Mouse (Mus musculus) embryonic facial prominence, embryonic 15.5 days (tissue): ENCODE results near the gene Boc. TPM values are rescaled to one million over a fixed set of nuclear protein-coding genes. Genes with fewer than 3 reads are reported as not detected.

Source experiments
- ATAC-seq: fragments of 200-750 bp; cut with Nextera tagmentation; 2 replicates; pipeline ENCODE4 v1.8.0; 2017; ENCODE audit warnings: low read depth, moderate TSS enrichment; ENCODE audit not compliant: insufficient number of reproducible peaks, low FRiP score, low TSS enrichment
- H3K27ac ChIP-seq: fragments of 300-500 bp; sonication (generic); replicated peaks from 2 replicates; pipeline ENCODE4 v1.5.1; 2015; ENCODE audit warnings: mild to moderate bottlenecking, inconsistent platforms
- H3K27me3 ChIP-seq: fragments of 300-500 bp; sonication (generic); 2 replicates; pipeline ENCODE4 v1.6.1; 2015; ENCODE audit warnings: inconsistent platforms
- H3K36me3 ChIP-seq: fragments of 300-500 bp; sonication (generic); 2 replicates; pipeline ENCODE4 v1.6.1; 2015; ENCODE audit warnings: mild to moderate bottlenecking, inconsistent platforms
- H3K4me1 ChIP-seq: fragments of 300-500 bp; sonication (generic); 2 replicates; pipeline ENCODE4 v1.6.1; 2015; ENCODE audit warnings: inconsistent platforms
- H3K4me2 ChIP-seq: fragments of 300-500 bp; sonication (generic); replicated peaks from 2 replicates; pipeline ENCODE4 v1.6.1; 2015; ENCODE audit warnings: mild to moderate bottlenecking, inconsistent platforms
- H3K4me3 ChIP-seq: fragments of 300-500 bp; sonication (generic); replicated peaks from 2 replicates; pipeline ENCODE4 v1.5.1; 2015; ENCODE audit warnings: mild to moderate bottlenecking, inconsistent platforms
- H3K9ac ChIP-seq: fragments of 300-500 bp; sonication (generic); 2 replicates; pipeline ENCODE4 v1.6.1; 2015; ENCODE audit warnings: inconsistent platforms
- H3K9me3 ChIP-seq: fragments of 300-500 bp; sonication (generic); replicated peaks from 2 replicates; pipeline ENCODE4 v1.6.1; 2016; ENCODE audit warnings: inconsistent platforms
- WGBS: fragments of 180-500 bp; shearing (Covaris S2); methylation state at CpG from one replicate; pipeline ENCODE4 v1.1.7; 2015; 5-methylcytosine and 5-hydroxymethylcytosine counted together
- polyA plus RNA-seq: library from polyadenylated mRNA; unstranded; fragments of >200 nt; fragmentation: Nextera tagmentation; extraction: Ambion mirVana; gene quantifications from 2 replicates; pipeline ENCODE4 v1.2.1, GENCODE M21; 2015

The Boc gene
- polyA plus RNA-seq, 1 experiment from 2014 or later = 49.1 TPM

DNA sequence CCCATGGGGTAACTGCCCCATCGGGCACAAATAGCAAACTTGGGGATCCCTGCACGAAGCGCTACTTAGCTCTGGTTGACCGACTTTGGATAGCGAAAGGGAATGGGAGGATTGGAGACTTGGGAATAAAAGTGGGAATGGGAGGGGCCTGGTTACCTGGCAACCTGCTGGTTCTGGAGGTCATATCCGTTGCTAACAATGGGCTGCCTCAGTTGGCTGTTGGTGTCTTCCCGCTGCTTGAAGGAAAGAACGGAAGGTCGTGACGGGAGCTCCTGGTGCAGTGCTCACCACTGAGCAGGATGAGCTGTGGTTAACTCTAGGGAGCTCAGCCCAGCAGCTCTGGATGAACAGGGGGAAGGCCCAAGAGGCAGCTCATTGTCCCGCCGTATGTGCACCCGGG is 71.5 kb downstream of the Boc start:
- Histone ChIP-seq H3K4me2 (no peak overlapping the region), H3K9me3 (no peaks in the 10 kb centered on the region), H3K9ac (no peak overlapping the region), H3K36me3 (peaks cover 77% of the 10 kb centered on the region), H3K27ac (no peak overlapping the region), H3K27me3 (no peaks in the 10 kb centered on the region), H3K4me3 (no peak overlapping the region), H3K4me1 (peaks cover 10% of the 10 kb centered on the region; the same call in 1 of the 2 replicates)
- ATAC-seq = no peak
- WGBS = 87% methylated on average over 13 of the region's 13 CpGs

DNA sequence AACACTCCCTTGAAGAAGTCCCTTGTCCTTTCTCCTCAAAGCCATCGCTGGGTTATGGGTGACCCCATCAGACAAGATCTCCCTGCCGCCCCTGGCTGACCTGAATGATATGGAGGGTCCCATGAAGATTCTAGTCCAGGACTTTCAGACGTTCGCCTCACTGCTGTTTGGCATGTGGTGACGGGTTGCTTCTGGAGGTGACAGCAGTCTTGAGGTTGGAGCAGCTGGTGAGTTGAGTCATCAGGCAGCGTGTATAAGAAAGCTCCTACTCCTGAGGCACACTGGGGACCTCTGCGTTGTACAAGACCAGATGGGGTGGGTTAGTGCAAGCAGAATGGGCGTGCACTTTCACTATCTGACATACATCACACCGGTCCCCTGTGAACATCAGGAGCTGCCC is 72.1 kb downstream of the Boc start:
- WGBS = 77% methylated on average over 9 of the region's 9 CpGs
- H3K4me2 ChIP-seq = no peak overlapping the region
- H3K9ac ChIP-seq = no peak overlapping the region
- peaks cover 10% of the 10 kb centered on the region; the same call in 1 of the 2 replicates for H3K4me1 ChIP-seq
- H3K36me3 ChIP-seq = peaks cover 71% of the 10 kb centered on the region
- H3K27ac ChIP-seq = peak overlapping the region; percentile 40
- ATAC-seq = no peak
- H3K4me3 ChIP-seq = no peak overlapping the region
- H3K9me3 ChIP-seq = no peaks in the 10 kb centered on the region
- no peaks in the 10 kb centered on the region for H3K27me3 ChIP-seq

DNA sequence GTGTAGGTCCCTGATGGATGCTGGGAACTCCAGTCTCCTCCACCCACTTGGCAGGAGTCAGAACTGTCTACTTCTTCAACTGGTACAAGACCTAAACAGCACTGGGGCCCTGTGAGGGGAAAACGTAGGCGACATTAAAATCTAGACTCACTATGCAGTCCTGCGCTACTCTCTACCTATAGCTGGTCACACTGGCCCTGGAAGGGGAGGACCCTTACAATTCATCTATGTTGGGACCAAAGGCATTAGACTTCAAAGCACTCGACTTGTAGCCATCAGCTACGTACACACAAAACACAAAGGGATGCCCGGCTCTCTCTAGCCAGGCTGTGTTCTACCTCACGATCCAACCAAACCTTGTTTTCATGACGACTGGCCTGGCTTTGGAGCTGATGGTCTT is 73.0 kb downstream of the Boc start:
- no peaks in the 10 kb centered on the region for H3K9me3 ChIP-seq
- ATAC-seq = no peak
- WGBS = 82% methylated on average over 8 of the region's 8 CpGs
- H3K27me3 ChIP-seq = no peaks in the 10 kb centered on the region
- no peak overlapping the region for H3K9ac ChIP-seq
- H3K36me3 ChIP-seq = peaks cover 62% of the 10 kb centered on the region
- peaks cover 18% of the 10 kb centered on the region for H3K4me1 ChIP-seq
- no peak overlapping the region for H3K4me3 ChIP-seq
- no peak overlapping the region for H3K4me2 ChIP-seq
- H3K27ac ChIP-seq = peak overlapping the region; percentile 40

DNA sequence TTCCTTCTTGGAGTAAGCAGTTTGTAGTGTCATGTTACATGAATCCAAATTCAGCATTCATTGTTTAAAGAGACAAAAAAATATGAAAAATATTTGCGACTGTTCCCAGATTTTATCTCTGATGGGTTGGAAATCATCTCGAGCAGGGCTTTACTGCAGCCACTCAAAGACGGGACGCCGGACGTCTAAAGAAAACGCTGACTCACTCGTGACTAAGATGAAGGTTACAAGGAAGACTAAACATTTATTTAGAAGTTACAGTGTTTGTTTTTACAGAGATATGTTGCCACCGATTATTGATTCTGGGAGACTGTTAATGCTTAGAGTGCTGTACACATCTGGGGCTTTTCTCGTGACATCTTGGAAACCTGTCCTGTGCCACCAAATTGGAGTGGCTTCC is 73.9 kb downstream of the Boc start:
- no peak overlapping the region for H3K4me2 ChIP-seq
- peaks cover 53% of the 10 kb centered on the region for H3K36me3 ChIP-seq
- H3K4me1 ChIP-seq = peaks cover 22% of the 10 kb centered on the region
- no peaks in the 10 kb centered on the region for H3K27me3 ChIP-seq
- ATAC-seq = no peak
- no peak overlapping the region for H3K4me3 ChIP-seq
- H3K9me3 ChIP-seq = no peaks in the 10 kb centered on the region
- peak overlapping the region; percentile 52 for H3K27ac ChIP-seq
- WGBS = 55% methylated on average over 10 of the region's 10 CpGs
- no peak overlapping the region for H3K9ac ChIP-seq

DNA sequence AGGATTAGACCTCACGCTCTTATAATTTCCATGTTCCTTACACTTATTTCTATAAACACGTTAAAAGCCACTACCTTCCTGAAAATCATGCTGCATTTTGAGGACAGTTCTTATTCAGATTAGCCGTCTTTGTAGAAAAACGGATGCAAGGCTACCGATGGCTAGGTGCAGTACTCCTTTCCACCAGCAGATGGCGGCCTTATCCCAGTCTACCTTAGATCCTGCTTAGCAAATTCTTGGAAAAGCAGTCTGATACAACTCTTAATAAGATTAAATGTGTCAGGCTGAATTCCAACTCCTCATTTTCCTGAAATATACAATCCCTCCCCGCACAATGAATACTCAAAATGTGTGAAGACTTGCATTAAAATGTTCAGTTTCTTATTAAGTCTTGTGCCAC is 74.6 kb downstream of the Boc start:
- 7% methylated on average over 7 of the region's 7 CpGs for WGBS
- Histone ChIP-seq H3K9me3 (no peaks in the 10 kb centered on the region), H3K36me3 (peaks cover 46% of the 10 kb centered on the region), H3K4me3 (no peak overlapping the region), H3K9ac (no peak overlapping the region), H3K27me3 (no peaks in the 10 kb centered on the region), H3K4me2 (no peak overlapping the region), H3K4me1 (peaks cover 22% of the 10 kb centered on the region), H3K27ac (peak overlapping the region; percentile 52)
- no peak for ATAC-seq

DNA sequence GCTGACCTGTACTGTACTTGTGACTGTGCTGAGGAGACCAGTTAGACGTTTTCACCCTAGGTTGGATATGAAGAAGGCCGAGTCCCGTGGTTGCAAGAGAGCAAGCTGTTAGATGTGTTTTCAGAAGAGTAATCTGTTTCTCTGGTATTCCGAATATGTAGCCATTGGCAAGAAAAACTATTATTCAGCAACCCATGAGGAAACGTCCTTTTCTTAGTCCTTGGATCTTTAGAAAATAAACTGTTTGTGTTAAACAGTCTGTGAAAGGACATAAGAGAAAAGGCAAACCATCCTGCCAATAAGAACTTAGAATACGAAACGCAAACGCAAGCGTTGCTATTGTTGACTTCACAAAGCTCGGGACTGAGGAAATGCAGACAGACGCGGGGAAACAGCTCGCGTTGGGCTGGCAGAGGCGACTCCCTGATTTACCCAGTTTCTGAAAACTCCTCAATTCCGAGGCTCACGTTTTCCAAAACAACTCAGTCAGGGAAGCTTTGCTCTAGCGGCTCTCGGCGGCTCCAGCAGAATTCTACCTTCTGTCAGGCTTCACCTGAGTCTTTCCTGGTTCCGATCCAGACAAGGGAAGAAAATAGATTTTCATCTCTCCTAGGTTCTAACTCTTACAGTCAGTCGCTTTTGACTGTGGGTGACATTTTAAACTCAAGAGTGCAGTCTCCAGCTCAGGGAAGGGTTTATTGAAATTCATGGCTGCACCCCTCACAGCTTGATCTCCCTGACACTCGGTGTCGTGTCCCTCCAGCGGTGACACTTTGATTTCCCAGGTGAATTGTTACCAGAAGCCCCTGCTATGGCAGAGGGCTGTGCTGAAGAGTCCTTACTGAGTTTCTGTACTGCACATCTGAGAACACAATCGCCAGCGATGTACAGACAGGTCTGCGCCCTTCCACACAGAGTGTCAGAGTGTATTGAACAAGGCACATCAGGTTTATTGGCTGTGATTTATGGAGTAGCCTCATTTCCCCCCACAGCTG is 76.8 kb downstream of the Boc start:
- WGBS = 49% methylated on average over 28 of the region's 28 CpGs
- no peak overlapping the region for H3K9ac ChIP-seq

DNA sequence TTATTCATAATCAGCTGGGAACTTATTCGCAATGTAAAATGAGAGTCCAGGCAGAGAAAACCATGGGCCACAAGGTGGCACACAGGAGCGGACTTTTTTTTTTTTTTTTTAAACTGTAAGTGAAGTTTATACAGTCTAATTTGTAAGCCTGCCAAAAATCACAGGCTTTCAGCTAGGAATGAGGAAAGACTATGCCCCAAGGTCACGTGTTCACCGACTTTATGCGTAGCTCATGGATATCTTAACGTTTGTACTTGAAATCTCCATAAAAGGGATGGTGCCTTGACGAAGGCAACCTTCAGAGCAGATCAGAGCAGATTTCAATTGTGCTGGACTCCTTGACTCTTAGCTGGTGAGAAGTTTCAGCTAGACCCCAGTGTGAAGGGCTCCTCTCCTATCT is 78.1 kb downstream of the Boc start:
- WGBS = 32% methylated on average over 7 of the region's 7 CpGs
- H3K36me3 ChIP-seq = peaks cover 11% of the 10 kb centered on the region; the same call in 1 of the 2 replicates
- no peak overlapping the region for H3K9ac ChIP-seq
- H3K27ac ChIP-seq = no peak overlapping the region
- no peaks in the 10 kb centered on the region for H3K27me3 ChIP-seq
- no peaks in the 10 kb centered on the region for H3K9me3 ChIP-seq
- H3K4me1 ChIP-seq = peaks cover 19% of the 10 kb centered on the region
- no peak overlapping the region for H3K4me3 ChIP-seq
- no peak for ATAC-seq
- H3K4me2 ChIP-seq = no peak overlapping the region

More for the DNA sequence above, 76.8 kb downstream of the Boc start:
- Histone ChIP-seq H3K36me3 (peaks cover 24% of the 10 kb centered on the region), H3K4me2 (no peak overlapping the region), H3K4me1 (peaks cover 22% of the 10 kb centered on the region), H3K4me3 (no peak overlapping the region), H3K27me3 (no peaks in the 10 kb centered on the region), H3K27ac (peak overlapping the region; percentile 48; the same call in 1 of the 2 replicates), H3K9me3 (no peaks in the 10 kb centered on the region)
- ATAC-seq = no peak

DNA sequence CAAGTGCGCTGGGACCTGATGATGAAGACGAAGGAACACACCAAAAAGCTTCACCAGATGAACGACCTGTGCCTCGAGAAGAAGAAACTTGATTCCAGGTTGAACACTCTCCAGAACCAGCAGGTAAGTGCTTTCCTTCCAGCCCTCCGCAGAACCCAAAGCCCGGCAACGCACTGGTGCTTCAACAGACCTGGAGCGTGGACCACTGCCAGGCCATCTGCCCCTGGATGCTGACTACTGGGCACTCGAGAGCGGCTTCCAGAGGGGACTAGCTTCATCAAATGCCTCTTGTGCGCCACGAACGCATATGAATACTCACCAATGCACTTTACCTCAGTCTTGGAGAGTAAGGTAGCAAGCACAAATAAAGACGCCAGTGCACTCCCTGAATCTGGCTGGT is 78.8 kb downstream of the Boc start:
- Histone ChIP-seq H3K9ac (no peak overlapping the region), H3K4me2 (no peak overlapping the region), H3K27me3 (no peaks in the 10 kb centered on the region), H3K9me3 (no peaks in the 10 kb centered on the region), H3K27ac (0 out of 2 replicates have a peak overlapping the region, but pooled peaks have one; percentile 2), H3K36me3 (peaks cover 9% of the 10 kb centered on the region; the same call in 1 of the 2 replicates), H3K4me3 (no peak overlapping the region), H3K4me1 (peaks cover 19% of the 10 kb centered on the region)
- 86% methylated on average over 14 of the region's 14 CpGs for WGBS
- no peak for ATAC-seq

DNA sequence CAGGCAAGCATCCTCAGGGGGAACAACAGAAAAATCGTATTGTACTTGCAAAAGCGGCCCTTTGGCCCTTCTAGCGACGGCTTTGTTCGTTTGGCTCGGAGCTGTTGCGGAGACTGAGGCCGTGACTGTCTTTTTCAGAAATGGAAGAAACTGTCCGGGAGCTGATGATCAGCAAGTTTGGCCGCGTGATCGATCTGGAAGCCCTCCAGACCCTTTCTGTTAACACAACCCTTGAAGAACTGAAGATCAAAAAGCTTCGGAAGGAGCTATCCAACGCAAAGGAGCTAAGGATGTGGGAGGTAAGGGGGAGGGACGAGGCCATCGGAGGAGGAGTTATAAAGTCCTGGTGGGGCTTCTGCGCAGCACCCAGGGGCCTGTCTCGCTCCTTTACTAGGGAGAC is 79.9 kb downstream of the Boc start:
- H3K4me3 ChIP-seq = no peak overlapping the region
- no peak overlapping the region for H3K9ac ChIP-seq
- H3K9me3 ChIP-seq = no peaks in the 10 kb centered on the region
- no peak for ATAC-seq
- no peaks in the 10 kb centered on the region for H3K27me3 ChIP-seq
- H3K36me3 ChIP-seq = peaks cover 9% of the 10 kb centered on the region; the same call in 1 of the 2 replicates
- no peak overlapping the region for H3K27ac ChIP-seq
- peaks cover 12% of the 10 kb centered on the region for H3K4me1 ChIP-seq
- no peak overlapping the region for H3K4me2 ChIP-seq
- 44% methylated on average over 18 of the region's 18 CpGs for WGBS

DNA sequence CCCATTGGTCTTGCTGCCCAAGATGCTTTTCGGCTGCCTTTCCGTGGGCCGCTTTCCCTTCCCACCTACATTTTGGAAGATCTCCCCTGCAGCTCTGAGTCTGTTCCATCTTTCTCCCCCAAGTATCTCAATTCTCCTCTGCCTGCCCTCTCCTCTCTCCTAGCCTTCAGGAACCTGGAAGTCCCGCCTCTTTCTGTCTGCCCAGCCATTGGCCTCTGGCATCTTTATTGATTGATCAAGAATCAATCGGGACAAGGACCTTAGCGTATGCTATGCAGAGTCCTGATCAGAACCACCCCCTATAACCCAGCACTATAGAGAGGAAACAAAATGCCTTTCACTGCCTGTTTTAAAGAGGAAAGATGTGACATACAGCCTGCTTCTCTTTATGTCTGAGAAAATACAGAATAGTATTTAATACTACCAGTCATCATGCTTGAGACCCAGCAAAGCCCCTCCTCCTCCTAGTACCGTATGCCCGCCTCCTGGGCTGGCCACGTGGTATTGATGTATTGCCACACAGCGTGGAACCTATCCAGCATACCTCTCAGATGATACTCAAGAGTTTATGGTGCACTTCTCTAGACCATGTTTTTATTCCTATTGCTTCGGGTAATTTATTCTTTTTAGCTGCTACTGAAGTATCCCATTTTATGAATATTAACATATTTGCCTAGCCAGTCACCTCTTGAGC is 82.9 kb downstream of the Boc start:
- Histone ChIP-seq H3K36me3 (no peaks in the 10 kb centered on the region), H3K27me3 (no peaks in the 10 kb centered on the region), H3K4me1 (peaks cover 6% of the 10 kb centered on the region), H3K4me2 (no peak overlapping the region), H3K4me3 (no peak overlapping the region), H3K9ac (no peak overlapping the region), H3K9me3 (no peaks in the 10 kb centered on the region), H3K27ac (no peak overlapping the region)
- no peak for ATAC-seq
- 86% methylated on average over 11 of the region's 11 CpGs for WGBS

DNA sequence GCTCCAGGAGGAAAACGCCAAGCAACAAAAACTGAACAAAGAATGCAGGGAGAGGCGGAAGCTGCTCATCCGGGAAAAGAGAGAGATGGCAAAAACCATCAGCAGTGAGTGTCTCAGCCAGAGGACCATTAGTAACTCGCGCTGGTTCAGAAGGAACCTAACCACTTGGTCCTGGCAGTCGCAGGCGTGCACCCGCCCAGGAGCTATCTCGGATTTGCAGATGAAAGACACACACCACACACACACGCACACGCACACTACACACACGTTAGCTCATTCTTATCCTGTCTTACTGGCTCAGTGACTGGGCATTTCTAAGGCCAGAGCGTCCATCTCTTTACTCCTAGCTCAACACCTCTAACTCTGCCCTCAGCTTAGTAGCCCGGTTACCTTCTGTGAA is 83.4 kb downstream of the Boc start:
- H3K36me3 ChIP-seq = no peaks in the 10 kb centered on the region

More for the DNA sequence above, 83.4 kb downstream of the Boc start:
- no peaks in the 10 kb centered on the region for H3K9me3 ChIP-seq
- no peak for ATAC-seq
- no peaks in the 10 kb centered on the region for H3K27me3 ChIP-seq
- H3K9ac ChIP-seq = no peak overlapping the region
- H3K4me3 ChIP-seq = no peak overlapping the region
- H3K4me2 ChIP-seq = no peak overlapping the region
- no peak overlapping the region for H3K27ac ChIP-seq
- peaks cover under 1% of the 10 kb centered on the region; the same call in 1 of the 2 replicates for H3K4me1 ChIP-seq
- WGBS = 88% methylated on average over 14 of the region's 14 CpGs
